Mouse (Mus musculus): ENCODE results near the gene Nmur1. TPM values are rescaled to one million over a fixed set of nuclear protein-coding genes. Genes with fewer than 3 reads are reported as not detected.

Nmur1 gene
- polyA plus RNA-seq, 1 experiment from 2014 or later: 0.61 TPM

- WGBS: 68% methylated on average over 5 of the region's 5 CpGs
- no peak overlapping the region for H3K27ac ChIP-seq
- no peak for ATAC-seq (replicated peaks)
Observed at GRCm38 (mm10) chr1:86452713-86453112, 26.7 kb upstream of the Nmur1 start.

GRCm38 (mm10) chr1:86449966-86450365 is 23.9 kb upstream of the Nmur1 start:
- no peak overlapping the region for H3K4me2 ChIP-seq
- H3K27ac ChIP-seq: no peak overlapping the region
- ATAC-seq (replicated peaks): no peak
- no peaks in the 10 kb centered on the region for H3K27me3 ChIP-seq (replicated peaks)
- no peaks in the 10 kb centered on the region for H3K9me3 ChIP-seq
- H3K4me3 ChIP-seq: no peak overlapping the region
- H3K36me3 ChIP-seq (replicated peaks): no peaks in the 10 kb centered on the region
- WGBS: 46% methylated on average over 6 of the region's 6 CpGs
- no peaks in the 10 kb centered on the region for H3K4me1 ChIP-seq
- no peak overlapping the region for H3K9ac ChIP-seq

More at GRCm38 (mm10) chr1:86452713-86453112, 26.7 kb upstream of the Nmur1 start:
- Histone ChIP-seq H3K36me3 (replicated peaks) (no peaks in the 10 kb centered on the region), H3K4me2 (no peak overlapping the region), H3K9ac (no peak overlapping the region), H3K27me3 (replicated peaks) (no peaks in the 10 kb centered on the region), H3K9me3 (no peaks in the 10 kb centered on the region), H3K4me1 (no peaks in the 10 kb centered on the region), H3K4me3 (no peak overlapping the region)

GRCm38 (mm10) chr1:86448272-86448671 is 22.2 kb upstream of the Nmur1 start:
- Histone ChIP-seq H3K27ac (no peak overlapping the region), H3K4me1 (peaks cover 8% of the 10 kb centered on the region), H3K4me2 (no peak overlapping the region), H3K9me3 (no peaks in the 10 kb centered on the region), H3K36me3 (replicated peaks) (no peaks in the 10 kb centered on the region), H3K27me3 (replicated peaks) (no peaks in the 10 kb centered on the region), H3K9ac (no peak overlapping the region), H3K4me3 (no peak overlapping the region)
- ATAC-seq (replicated peaks): no peak
- whole genome bisulfite sequencing: 44% methylated on average over 4 of the region's 4 CpGs

- Histone ChIP-seq H3K27me3 (replicated peaks) (no peaks in the 10 kb centered on the region), H3K4me3 (no peak overlapping the region), H3K4me1 (peaks cover 14% of the 10 kb centered on the region), H3K27ac (no peak overlapping the region), H3K9ac (no peak overlapping the region), H3K9me3 (no peaks in the 10 kb centered on the region), H3K36me3 (replicated peaks) (no peaks in the 10 kb centered on the region), H3K4me2 (no peak overlapping the region)
- ATAC-seq (replicated peaks): no peak
- 52% methylated on average over 13 of the region's 13 CpGs for WGBS
Observed at GRCm38 (mm10) chr1:86447596-86448171, 21.7 kb upstream of the Nmur1 start.

- Histone ChIP-seq H3K9me3 (no peaks in the 10 kb centered on the region), H3K27ac (peak overlapping the region; percentile 98), H3K9ac (peak overlapping the region; percentile 79), H3K4me1 (peaks cover 44% of the 10 kb centered on the region), H3K4me2 (peak overlapping the region; percentile 92), H3K27me3 (replicated peaks) (no peaks in the 10 kb centered on the region), H3K36me3 (replicated peaks) (no peaks in the 10 kb centered on the region), H3K4me3 (peak overlapping the region; percentile 50)
- 50% methylated on average over 8 of the region's 8 CpGs for WGBS
- ATAC-seq (replicated peaks): no peak
Observed at GRCm38 (mm10) chr1:86443386-86444172, 17.6 kb upstream of the Nmur1 start.

- H3K4me3 ChIP-seq: peak overlapping the region; percentile 50
- no peaks in the 10 kb centered on the region for H3K27me3 ChIP-seq (replicated peaks)
- H3K27ac ChIP-seq: peak overlapping the region; percentile 98
- H3K4me2 ChIP-seq: peak overlapping the region; percentile 92
- no peaks in the 10 kb centered on the region for H3K9me3 ChIP-seq
- peak overlapping the region; percentile 79 for H3K9ac ChIP-seq
- under 1% methylated on average over 24 of the region's 24 CpGs for WGBS
- peaks cover 44% of the 10 kb centered on the region for H3K4me1 ChIP-seq
- peak; percentile 1; the same call in 1 of the 2 replicates for ATAC-seq (replicated peaks)
- H3K36me3 ChIP-seq (replicated peaks): no peaks in the 10 kb centered on the region
Observed at GRCm38 (mm10) chr1:86442832-86443231, 16.8 kb upstream of the Nmur1 start.

GRCm38 (mm10) chr1:86441980-86442831 is 16.2 kb upstream of the Nmur1 start:
- Histone ChIP-seq H3K9ac (peak overlapping the region; percentile 79), H3K36me3 (replicated peaks) (no peaks in the 10 kb centered on the region), H3K27me3 (replicated peaks) (no peaks in the 10 kb centered on the region), H3K4me2 (peak overlapping the region; percentile 92), H3K4me1 (peaks cover 44% of the 10 kb centered on the region), H3K27ac (peak overlapping the region; percentile 98), H3K4me3 (peak overlapping the region; percentile 50), H3K9me3 (no peaks in the 10 kb centered on the region)
- ATAC-seq (replicated peaks): peak; percentile 80
- WGBS: under 1% methylated on average over 81 of the region's 81 CpGs

- ATAC-seq (replicated peaks): no peak
- H3K4me1 ChIP-seq: peaks cover 44% of the 10 kb centered on the region
Observed at GRCm38 (mm10) chr1:86441724-86441979, 15.6 kb upstream of the Nmur1 start.

GRCm38 (mm10) chr1:86440887-86441723 is 15.1 kb upstream of the Nmur1 start:
- ATAC-seq (replicated peaks): peak; percentile 38
- Histone ChIP-seq H3K4me3 (peak overlapping the region; percentile 50), H3K27me3 (replicated peaks) (no peaks in the 10 kb centered on the region), H3K36me3 (replicated peaks) (no peaks in the 10 kb centered on the region), H3K4me1 (peaks cover 48% of the 10 kb centered on the region), H3K9me3 (no peaks in the 10 kb centered on the region), H3K27ac (peak overlapping the region; percentile 98), H3K9ac (peak overlapping the region; percentile 79), H3K4me2 (peak overlapping the region; percentile 92)
- whole genome bisulfite sequencing: under 1% methylated on average over 24 of the region's 29 CpGs

More at GRCm38 (mm10) chr1:86441724-86441979, 15.6 kb upstream of the Nmur1 start:
- Histone ChIP-seq H3K4me3 (peak overlapping the region; percentile 50), H3K36me3 (replicated peaks) (no peaks in the 10 kb centered on the region), H3K9ac (peak overlapping the region; percentile 79), H3K27me3 (replicated peaks) (no peaks in the 10 kb centered on the region), H3K27ac (peak overlapping the region; percentile 98), H3K4me2 (peak overlapping the region; percentile 92), H3K9me3 (no peaks in the 10 kb centered on the region)
- 0% methylated on average over 5 of the region's 5 CpGs for WGBS

GRCm38 (mm10) chr1:86440171-86440886 is 14.3 kb upstream of the Nmur1 start:
- WGBS: 2% methylated on average over 18 of the region's 18 CpGs
- Histone ChIP-seq H3K4me3 (peak overlapping the region; percentile 50), H3K9ac (peak overlapping the region; percentile 17; the same call in 1 of the 2 replicates), H3K4me2 (peak overlapping the region; percentile 92), H3K36me3 (replicated peaks) (no peaks in the 10 kb centered on the region), H3K27me3 (replicated peaks) (no peaks in the 10 kb centered on the region), H3K4me1 (peaks cover 55% of the 10 kb centered on the region), H3K27ac (peak overlapping the region; percentile 98), H3K9me3 (no peaks in the 10 kb centered on the region)
- ATAC-seq (replicated peaks): peak; percentile 75

GRCm38 (mm10) chr1:86439487-86440170 is 13.6 kb upstream of the Nmur1 start:
- Histone ChIP-seq H3K9me3 (no peaks in the 10 kb centered on the region), H3K4me3 (no peak overlapping the region), H3K9ac (no peak overlapping the region), H3K4me1 (peaks cover 62% of the 10 kb centered on the region), H3K36me3 (replicated peaks) (no peaks in the 10 kb centered on the region), H3K4me2 (peak overlapping the region; percentile 92; the same call in 1 of the 2 replicates), H3K27me3 (replicated peaks) (no peaks in the 10 kb centered on the region), H3K27ac (peak overlapping the region; percentile 98)
- no peak for ATAC-seq (replicated peaks)
- WGBS: 26% methylated on average over 8 of the region's 8 CpGs

All from midbrain, embryonic 15.5 days (tissue).